Mouse (Mus musculus) lung, embryonic 16.5 days (tissue): ENCODE data around the gene Fxyd5. TPM values are rescaled to one million over a fixed set of nuclear protein-coding genes. Genes with fewer than 3 reads are reported as not detected.

Experiments used
- ATAC-seq: fragments of 200-750 bp; cut with Nextera tagmentation; 2 replicates; pipeline ENCODE4 v1.8.0; 2017; ENCODE audit warnings: low read depth, mild to moderate bottlenecking, moderate library complexity
- H3K27ac ChIP-seq: fragments of 300-500 bp; sonication (generic); 2 replicates; pipeline ENCODE4 v1.5.1; 2014; ENCODE audit warnings: mild to moderate bottlenecking, control low read depth, low read length
- H3K27me3 ChIP-seq: fragments of 300-500 bp; sonication (generic); 2 replicates; pipeline ENCODE4 v1.6.1; 2014; ENCODE audit warnings: low read depth, low read length, mixed read lengths; ENCODE audit not compliant: control insufficient read depth, insufficient read depth
- H3K36me3 ChIP-seq: fragments of 300-500 bp; sonication (generic); 2 replicates; pipeline ENCODE4 v1.6.1; 2014; ENCODE audit warnings: low read length; ENCODE audit not compliant: control insufficient read depth, insufficient read depth
- H3K4me1 ChIP-seq: fragments of 300-500 bp; sonication (generic); replicated peaks from 2 replicates; pipeline ENCODE4 v1.6.1; 2014; ENCODE audit warnings: low read length, mixed read lengths; ENCODE audit not compliant: control insufficient read depth, insufficient read depth
- H3K4me2 ChIP-seq: fragments of 300-500 bp; sonication (generic); 2 replicates; pipeline ENCODE4 v1.6.1; 2014; ENCODE audit warnings: low read depth, low read length, control low read depth
- H3K4me3 ChIP-seq: fragments of 300-500 bp; sonication (generic); 2 replicates; pipeline ENCODE4 v1.5.1; 2014; ENCODE audit warnings: mild to moderate bottlenecking, low read length, control low read depth
- H3K9ac ChIP-seq: fragments of 300-500 bp; sonication (generic); 2 replicates; pipeline ENCODE4 v1.6.1; 2014; ENCODE audit warnings: low read length, control low read depth
- H3K9me3 ChIP-seq: fragments of 300-500 bp; sonication (generic); 2 replicates; pipeline ENCODE4 v1.6.1; 2016; ENCODE audit warnings: low read length; ENCODE audit not compliant: control insufficient read depth
- WGBS: fragments of 180-500 bp; shearing (Covaris S2); extraction: QIAGEN DNeasy Blood & Tissue Kit; methylation state at CpG from one replicate; pipeline ENCODE4 v1.1.7; 2014; 5-methylcytosine and 5-hydroxymethylcytosine counted together
- microRNA-seq: library from miRNA; unstranded; fragments of <30 nt; microRNA quantifications from one replicate; pipeline ENCODE4, GENCODE M21; 2016
- polyA plus RNA-seq: library from polyadenylated mRNA; unstranded; fragments of >200 nt; fragmentation: Nextera tagmentation; extraction: Ambion mirVana; gene quantifications from 2 replicates; pipeline ENCODE4 v1.2.1, GENCODE M21; 2015

Fxyd5 gene
- polyA plus RNA-seq, 1 experiment from 2014 or later: 62.1 TPM

DNA sequence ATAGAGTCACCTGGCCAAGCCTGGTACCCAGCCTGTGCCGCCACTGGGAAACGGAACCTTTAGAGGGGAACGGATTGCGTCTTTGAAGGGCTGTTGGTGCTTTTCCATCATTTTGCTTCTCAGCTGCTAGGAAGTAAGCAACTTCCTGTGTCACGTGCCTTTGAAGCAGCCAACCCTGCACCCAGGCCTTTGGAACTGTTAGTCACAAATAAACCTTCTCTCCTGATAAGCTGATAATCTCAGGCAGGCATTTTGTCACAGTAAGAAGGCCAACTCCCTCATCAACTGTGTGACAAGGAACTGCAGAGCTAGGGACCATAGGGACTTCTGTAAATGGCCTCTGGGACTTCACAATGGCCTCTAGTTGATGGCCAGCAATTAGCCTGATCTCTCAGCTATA, 50.1 kb downstream of the Fxyd5 start:
- peaks cover 5% of the 10 kb centered on the region; the same call in 1 of the 2 replicates for H3K9me3 ChIP-seq
- 55% methylated on average over 5 of the region's 5 CpGs for WGBS
- ATAC-seq: no peak
- H3K4me1 ChIP-seq: no peaks in the 10 kb centered on the region
- no peak overlapping the region for H3K9ac ChIP-seq
- H3K4me3 ChIP-seq: no peak overlapping the region
- no peaks in the 10 kb centered on the region for H3K27me3 ChIP-seq
- no peaks in the 10 kb centered on the region for H3K36me3 ChIP-seq
- no peak overlapping the region for H3K27ac ChIP-seq
- no peak overlapping the region for H3K4me2 ChIP-seq

DNA sequence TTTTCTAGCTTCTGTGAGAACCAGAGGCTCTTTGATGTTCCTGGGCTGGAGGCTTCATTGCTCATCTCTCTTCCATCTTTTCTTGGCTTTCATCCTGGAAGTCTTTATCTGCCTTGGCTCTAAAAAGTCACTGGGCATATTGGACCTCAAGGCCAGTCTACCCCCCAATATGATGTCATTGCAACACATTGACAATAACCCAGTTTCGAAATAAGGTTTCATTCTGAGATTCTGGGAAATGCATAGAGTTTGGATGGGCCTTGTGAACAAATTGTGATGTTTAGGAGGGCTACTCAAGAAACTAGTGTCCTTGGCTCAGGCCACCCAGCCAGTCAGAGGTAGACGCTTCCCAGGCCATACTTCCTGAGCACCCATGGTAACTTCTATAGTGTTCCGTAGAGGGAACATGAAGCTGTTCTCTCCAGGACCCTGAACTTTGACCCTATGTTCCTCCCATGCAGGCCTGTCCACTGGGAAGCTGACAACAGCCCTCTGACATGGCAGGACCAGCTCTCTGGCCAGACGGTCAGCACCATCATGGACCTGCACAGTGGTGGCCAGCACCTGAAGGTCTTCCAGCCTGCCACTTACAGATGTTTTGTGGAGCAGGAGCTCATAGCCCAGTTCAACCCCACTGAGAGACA, 53.6 kb downstream of the Fxyd5 start:
- 87% methylated on average over 4 of the region's 4 CpGs for WGBS

DNA sequence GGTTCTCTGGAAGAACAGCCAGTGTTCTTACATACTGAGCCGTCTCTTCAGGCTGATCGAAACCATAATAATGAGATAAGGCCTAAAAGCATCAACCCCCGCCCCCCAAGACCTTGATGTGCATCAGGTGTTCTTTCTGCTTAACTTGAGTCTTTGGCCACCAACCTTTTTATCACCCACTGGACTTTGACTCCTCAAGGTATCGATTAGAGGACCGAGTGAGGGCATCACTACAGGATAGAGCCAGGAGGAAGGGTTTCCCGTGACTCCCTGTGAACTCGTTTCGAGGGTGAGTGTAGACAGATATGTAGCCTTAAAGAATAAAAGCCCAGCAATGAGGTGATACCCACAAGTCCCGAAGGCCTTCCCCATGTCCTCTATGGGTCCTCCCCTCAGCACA, 56.9 kb downstream of the Fxyd5 start:
- H3K4me1 ChIP-seq: no peaks in the 10 kb centered on the region
- H3K9ac ChIP-seq: no peak overlapping the region
- no peak overlapping the region for H3K4me3 ChIP-seq
- H3K4me2 ChIP-seq: no peak overlapping the region
- 81% methylated on average over 9 of the region's 9 CpGs for WGBS
- H3K27ac ChIP-seq: no peak overlapping the region
- H3K27me3 ChIP-seq: no peaks in the 10 kb centered on the region
- no peaks in the 10 kb centered on the region for H3K36me3 ChIP-seq
- H3K9me3 ChIP-seq: no peaks in the 10 kb centered on the region
- no peak for ATAC-seq

More for the DNA sequence above, 53.6 kb downstream of the Fxyd5 start:
- H3K36me3 ChIP-seq: no peaks in the 10 kb centered on the region
- H3K27ac ChIP-seq: no peak overlapping the region
- no peaks in the 10 kb centered on the region for H3K9me3 ChIP-seq
- no peak overlapping the region for H3K4me3 ChIP-seq
- no peaks in the 10 kb centered on the region for H3K4me1 ChIP-seq
- H3K9ac ChIP-seq: no peak overlapping the region
- no peak for ATAC-seq
- H3K4me2 ChIP-seq: no peak overlapping the region
- H3K27me3 ChIP-seq: no peaks in the 10 kb centered on the region

Small RNA genes within 50 kb of the gene (microRNA-seq; reads per million reads assigned to microRNA genes)
- not detected for gene Mir7050

Other genes starting within 250 kb of the Fxyd5 start
- gene Ffar2, start 218.7 kb downstream of the Fxyd5 start, polyA plus RNA-seq: 0.35 and 0.67 TPM in 2 replicates
- not detected in 2 replicates for gene Ffar3, start 186.3 kb downstream of the Fxyd5 start, polyA plus RNA-seq
- gene Ffar1, start 180.9 kb downstream of the Fxyd5 start, polyA plus RNA-seq: not detected in 2 replicates
- 0.15 and 0.16 TPM in 2 replicates for gene Cd22, start 162.1 kb downstream of the Fxyd5 start, polyA plus RNA-seq
- gene Mag, start 127.6 kb downstream of the Fxyd5 start, polyA plus RNA-seq: 0.23 and 0.28 TPM in 2 replicates
- not detected in 2 replicates for gene Hamp2, start 117.8 kb downstream of the Fxyd5 start, polyA plus RNA-seq
- not detected in 2 replicates for gene Hamp, start 98.4 kb downstream of the Fxyd5 start, polyA plus RNA-seq
- gene Usf2, start 85.7 kb downstream of the Fxyd5 start, polyA plus RNA-seq: 20.5 and 22.3 TPM in 2 replicates
- gene Lsr, start 69.0 kb downstream of the Fxyd5 start, polyA plus RNA-seq: 85.0 and 88.3 TPM in 2 replicates
- 6.5 and 7.5 TPM in 2 replicates for gene Fam187b, start 68.7 kb downstream of the Fxyd5 start, polyA plus RNA-seq
- 4.9 and 5.6 TPM in 2 replicates for gene Fxyd7, start 9.0 kb upstream of the Fxyd5 start, polyA plus RNA-seq
- gene Fxyd1, start 14.7 kb upstream of the Fxyd5 start, polyA plus RNA-seq: 105 and 119 TPM in 2 replicates
- 0.14 and 0.38 TPM in 2 replicates for gene Lgi4, start 16.9 kb upstream of the Fxyd5 start, polyA plus RNA-seq
- 76.9 and 84.8 TPM in 2 replicates for gene Fxyd3, start 34.2 kb upstream of the Fxyd5 start, polyA plus RNA-seq
- gene Hpn, start 72.8 kb upstream of the Fxyd5 start, polyA plus RNA-seq: 17.4 and 23.2 TPM in 2 replicates
- gene Scn1b, start 84.5 kb upstream of the Fxyd5 start, polyA plus RNA-seq: 0.64 and 0.89 TPM in 2 replicates
- gene Gramd1a, start 113.4 kb upstream of the Fxyd5 start, polyA plus RNA-seq: 68.1 and 72.2 TPM in 2 replicates
- not detected in 2 replicates for gene Scgb2b2, start 248.0 kb upstream of the Fxyd5 start, polyA plus RNA-seq
- not detected in 2 replicates for gene Scgb1b2, start 249.3 kb upstream of the Fxyd5 start, polyA plus RNA-seq